Mouse (Mus musculus): Measurements from ENCODE around the gene Myo1g.

The Myo1g gene

GRCm38 (mm10) chr11:6487496-6487895 lies 33.3 kb downstream of the Myo1g start:
- DNase-seq: peak in 1 of 2 experiments; percentile 20

GRCm38 (mm10) chr11:6486916-6487315 lies 33.8 kb downstream of the Myo1g start:
- DNase-seq: no peak

GRCm38 (mm10) chr11:6484244-6484959 lies 36.4 kb downstream of the Myo1g start:
- DNase-seq: peak in 1 of 2 experiments; percentile 41

- DNase-seq: no peak
Observed at GRCm38 (mm10) chr11:6483103-6483502, 37.7 kb downstream of the Myo1g start.

- peak in 1 of 2 experiments; percentile 12 for DNase-seq
Observed at GRCm38 (mm10) chr11:6481669-6482185, 39.0 kb downstream of the Myo1g start.

GRCm38 (mm10) chr11:6480681-6481405 lies 39.9 kb downstream of the Myo1g start:
- DNase-seq: no peak

GRCm38 (mm10) chr11:6480191-6480590 lies 40.6 kb downstream of the Myo1g start:
- no peak for DNase-seq

- no peak for DNase-seq
Observed at GRCm38 (mm10) chr11:6479231-6479630, 41.5 kb downstream of the Myo1g start.

- DNase-seq: no peak
Observed at GRCm38 (mm10) chr11:6477350-6477749, 43.4 kb downstream of the Myo1g start.

- DNase-seq: no peak
Observed at GRCm38 (mm10) chr11:6476876-6477275, 43.9 kb downstream of the Myo1g start.

GRCm38 (mm10) chr11:6475867-6476484 lies 44.8 kb downstream of the Myo1g start, which contains the start of gene Purb:
TSS of gene Purb (minus strand) at chr11:6475917.
- DNase-seq: peak; percentile 94 to 96

- peak; percentile 62 to 76 for DNase-seq
Observed at GRCm38 (mm10) chr11:6474874-6475731, 45.7 kb downstream of the Myo1g start.

- no peak for DNase-seq
Observed at GRCm38 (mm10) chr11:6474381-6474780, 46.4 kb downstream of the Myo1g start.

GRCm38 (mm10) chr11:6472076-6472475 lies 48.7 kb downstream of the Myo1g start:
- no peak for DNase-seq

GRCm38 (mm10) chr11:6471493-6471892 lies 49.3 kb downstream of the Myo1g start:
- no peak for DNase-seq

- no peak for DNase-seq
Observed at GRCm38 (mm10) chr11:6471054-6471453, 49.7 kb downstream of the Myo1g start.

GRCm38 (mm10) chr11:6468541-6468940 lies 52.2 kb downstream of the Myo1g start:
- DNase-seq: no peak

- peak; percentile 76 to 81 for DNase-seq
Observed at GRCm38 (mm10) chr11:6465122-6465521, 55.6 kb downstream of the Myo1g start.

- no peak for DNase-seq
Observed at GRCm38 (mm10) chr11:6463159-6463837, 57.5 kb downstream of the Myo1g start.

Data from kidney, postnatal 4 days (tissue).